Mouse (Mus musculus): ENCODE results near the gene Adgrl3. TPM values are rescaled to one million over a fixed set of nuclear protein-coding genes. Genes with fewer than 3 reads are reported as not detected.

Gene Adgrl3
- total and polyA plus RNA-seq, 3 experiments: not detected

DNA sequence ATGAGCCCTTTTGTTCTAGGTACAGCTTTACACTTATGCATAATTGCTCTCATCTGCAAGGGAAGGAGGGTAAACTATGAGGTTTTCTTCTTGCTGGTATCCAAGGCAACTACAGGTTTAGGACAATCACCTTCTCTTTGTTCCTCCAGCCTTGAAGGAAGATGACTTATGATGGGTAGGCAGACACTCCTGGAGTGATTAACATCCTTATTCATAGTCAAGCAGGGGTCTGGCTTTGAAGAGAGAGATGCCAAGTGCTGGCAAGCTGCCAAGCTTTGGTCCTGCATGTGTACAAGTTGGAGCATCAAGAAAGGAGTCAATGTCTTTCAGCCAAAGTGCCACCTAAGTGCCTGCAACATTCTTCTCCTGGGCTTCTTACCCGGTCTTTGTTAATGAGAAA is 657.0 kb downstream of the Adgrl3 start:
- no peak for TF ChIP-seq GATA1 (IDR thresholded peaks at IDR 0.05; ENCODE audit: low read depth, low read length)
- TF ChIP-seq ZNF384 (IDR thresholded peaks at IDR 0.05; ENCODE audit: low read depth, low read length): no peak
- no peak for TF ChIP-seq MAX (IDR thresholded peaks at IDR 0.05; ENCODE audit: low read length)
- no peak for TF ChIP-seq NELFE (IDR thresholded peaks at IDR 0.05; ENCODE audit: low read depth, low read length)
- no peak for TF ChIP-seq USF2 (IDR thresholded peaks at IDR 0.05; ENCODE audit: borderline replicate concordance in 1 of 2, insufficient read depth in 1 of 2, low read depth in 1 of 2, low read length in 2 of 2)
- no peak for TF ChIP-seq POLR2AphosphoS2 (IDR thresholded peaks at IDR 0.05; ENCODE audit: low read length)
- TF ChIP-seq CTCF (IDR thresholded peaks at IDR 0.05 in 2 of 3, conservative IDR thresholded peaks at IDR 0.05 in 1 of 3; ENCODE audit: control insufficient read depth in 1 of 3, insufficient read depth in 1 of 3, low read depth in 2 of 3, low read length in 3 of 3, poor library complexity in 1 of 3, severe bottlenecking in 1 of 3): no peak
- TF ChIP-seq ZC3H11A (IDR thresholded peaks at IDR 0.05; ENCODE audit: low read depth, low read length): no peak
- TF ChIP-seq NRF1 (IDR thresholded peaks at IDR 0.05; ENCODE audit: insufficient read depth, low read depth, low read length, poor library complexity, severe bottlenecking): no peak
- no peaks in the 10 kb centered on the region for H3K9me3 ChIP-seq (replicated peaks; ENCODE audit: insufficient read depth, low read length)
- no peak overlapping the region for H3K9ac ChIP-seq (ENCODE audit: control insufficient read depth, low read depth, low read length, poor library complexity, severe bottlenecking)
- H3K36me3 ChIP-seq (ENCODE audit: control insufficient read depth in 1 of 2, insufficient read depth in 2 of 2, low read length in 2 of 2): no peaks in the 10 kb centered on the region
- H3K79me2 ChIP-seq (ENCODE audit: control insufficient read depth, insufficient read depth, low read length, poor library complexity): no peaks in the 10 kb centered on the region
- H3K4me3 ChIP-seq (ENCODE audit: control insufficient read depth in 1 of 2, insufficient read depth in 1 of 2, low read depth in 2 of 2, low read length in 2 of 2): no peak overlapping the region
- H3K27ac ChIP-seq (ENCODE audit: control insufficient read depth, low read depth, low read length): no peak overlapping the region
- H3K27me3 ChIP-seq (ENCODE audit: control insufficient read depth in 1 of 2, insufficient read depth in 2 of 2, low read length in 2 of 2): no peaks in the 10 kb centered on the region
- no peaks in the 10 kb centered on the region for H3K4me1 ChIP-seq (ENCODE audit: control insufficient read depth in 1 of 2, insufficient read depth in 2 of 2, low read length in 2 of 2)
- DNase-seq (ENCODE audit: low read depth, low spot score): no peak

DNA sequence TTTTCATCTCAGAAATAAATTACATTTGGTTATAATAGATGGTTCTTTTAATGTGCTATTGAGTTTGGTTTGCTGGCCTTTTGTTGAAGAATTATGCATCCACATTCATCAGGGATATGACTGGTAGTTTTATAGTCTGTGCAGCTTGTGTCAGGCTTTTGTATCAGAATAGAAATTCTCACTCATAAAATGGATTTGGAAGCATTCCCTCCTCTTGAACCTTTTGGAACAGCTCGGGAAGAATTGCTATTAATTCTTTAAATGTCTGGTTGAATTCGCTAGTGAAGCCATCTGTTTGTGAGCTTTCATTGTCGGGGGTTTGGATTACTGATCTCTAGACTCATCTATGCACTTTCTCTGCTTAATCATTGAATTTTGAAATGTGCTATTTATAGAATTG is 666.3 kb downstream of the Adgrl3 start:
- no peaks in the 10 kb centered on the region for H3K79me2 ChIP-seq (ENCODE audit: control insufficient read depth, insufficient read depth, low read length, poor library complexity)
- no peak for TF ChIP-seq CTCF (IDR thresholded peaks at IDR 0.05 in 2 of 3, conservative IDR thresholded peaks at IDR 0.05 in 1 of 3; ENCODE audit: control insufficient read depth in 1 of 3, insufficient read depth in 1 of 3, low read depth in 2 of 3, low read length in 3 of 3, poor library complexity in 1 of 3, severe bottlenecking in 1 of 3)
- TF ChIP-seq TCF12 (IDR thresholded peaks at IDR 0.05; ENCODE audit: low read depth, low read length): no peak
- no peak for TF ChIP-seq UBTF (IDR thresholded peaks at IDR 0.05; ENCODE audit: borderline replicate concordance, insufficient read depth, low read depth, low read length)

DNA sequence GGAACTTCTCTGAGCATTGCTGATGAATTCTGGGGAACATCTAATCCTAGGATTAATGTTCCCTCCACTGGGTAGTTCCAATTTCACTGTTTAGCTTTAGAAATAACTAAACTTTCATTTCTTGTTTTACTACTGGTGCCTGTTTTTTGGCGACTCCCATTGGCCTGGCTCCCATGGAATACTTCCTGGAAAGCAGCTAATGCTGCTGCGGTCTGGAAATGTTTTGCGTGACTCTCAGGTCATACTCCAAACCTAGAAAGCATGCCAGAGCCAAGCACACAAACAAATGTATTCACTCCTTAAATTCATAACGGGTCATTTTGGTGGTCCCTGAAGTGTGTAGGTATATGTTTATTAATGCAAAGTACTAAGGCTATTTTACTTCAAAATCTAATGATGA is 666.9 kb downstream of the Adgrl3 start:
- TF ChIP-seq POLR2AphosphoS5 (IDR thresholded peaks at IDR 0.05; ENCODE audit: borderline replicate concordance, low read depth, low read length) (no peak), CTCF (IDR thresholded peaks at IDR 0.05 in 2 of 3, conservative IDR thresholded peaks at IDR 0.05 in 1 of 3; ENCODE audit: control insufficient read depth in 1 of 3, insufficient read depth in 1 of 3, low read depth in 2 of 3, low read length in 3 of 3, poor library complexity in 1 of 3, severe bottlenecking in 1 of 3) (no peak), POLR2AphosphoS2 (IDR thresholded peaks at IDR 0.05; ENCODE audit: low read length) (no peak), RAD21 (IDR thresholded peaks at IDR 0.05; ENCODE audit: low read depth, low read length) (no peak), SMC3 (IDR thresholded peaks at IDR 0.05; ENCODE audit: low read depth, low read length) (no peak), GATA1 (IDR thresholded peaks at IDR 0.05; ENCODE audit: low read depth, low read length) (no peak), CHD1 (IDR thresholded peaks at IDR 0.05; ENCODE audit: low read depth, low read length) (no peak), UBTF (IDR thresholded peaks at IDR 0.05; ENCODE audit: borderline replicate concordance, insufficient read depth, low read depth, low read length) (no peak), E2F4 (IDR thresholded peaks at IDR 0.05; ENCODE audit: borderline replicate concordance, low read depth, low read length) (no peak), JUND (IDR thresholded peaks at IDR 0.05; ENCODE audit: low read depth, low read length) (no peak), ZKSCAN1 (IDR thresholded peaks at IDR 0.05; ENCODE audit: low read depth, low read length) (no peak), BHLHE40 (IDR thresholded peaks at IDR 0.05; ENCODE audit: borderline replicate concordance, low read depth, low read length) (no peak)
- Histone ChIP-seq H3K9ac (ENCODE audit: control insufficient read depth, low read depth, low read length, poor library complexity, severe bottlenecking) (no peak overlapping the region), H3K27me3 (ENCODE audit: control insufficient read depth in 1 of 2, insufficient read depth in 2 of 2, low read length in 2 of 2) (no peaks in the 10 kb centered on the region), H3K27ac (ENCODE audit: control insufficient read depth, low read depth, low read length) (no peak overlapping the region), H3K4me3 (ENCODE audit: control insufficient read depth in 1 of 2, insufficient read depth in 1 of 2, low read depth in 2 of 2, low read length in 2 of 2) (no peak overlapping the region), H3K36me3 (ENCODE audit: control insufficient read depth in 1 of 2, insufficient read depth in 2 of 2, low read length in 2 of 2) (no peaks in the 10 kb centered on the region), H3K79me2 (ENCODE audit: control insufficient read depth, insufficient read depth, low read length, poor library complexity) (no peaks in the 10 kb centered on the region), H3K9me3 (replicated peaks; ENCODE audit: insufficient read depth, low read length) (no peaks in the 10 kb centered on the region), H3K4me1 (ENCODE audit: control insufficient read depth in 1 of 2, insufficient read depth in 2 of 2, low read length in 2 of 2) (no peaks in the 10 kb centered on the region)
- DNase-seq (ENCODE audit: low read depth, low spot score): no peak

More for the DNA sequence above, 666.3 kb downstream of the Adgrl3 start:
- Histone ChIP-seq H3K27ac (ENCODE audit: control insufficient read depth, low read depth, low read length) (no peak overlapping the region), H3K36me3 (ENCODE audit: control insufficient read depth in 1 of 2, insufficient read depth in 2 of 2, low read length in 2 of 2) (no peaks in the 10 kb centered on the region), H3K4me1 (ENCODE audit: control insufficient read depth in 1 of 2, insufficient read depth in 2 of 2, low read length in 2 of 2) (no peaks in the 10 kb centered on the region), H3K9ac (ENCODE audit: control insufficient read depth, low read depth, low read length, poor library complexity, severe bottlenecking) (no peak overlapping the region), H3K4me3 (ENCODE audit: control insufficient read depth in 1 of 2, insufficient read depth in 1 of 2, low read depth in 2 of 2, low read length in 2 of 2) (no peak overlapping the region), H3K9me3 (replicated peaks; ENCODE audit: insufficient read depth, low read length) (no peaks in the 10 kb centered on the region), H3K27me3 (ENCODE audit: control insufficient read depth in 1 of 2, insufficient read depth in 2 of 2, low read length in 2 of 2) (no peaks in the 10 kb centered on the region)
- no peak for DNase-seq (ENCODE audit: low read depth, low spot score)
